Mouse (Mus musculus) neural tube, embryonic 11.5 days (tissue): Measurements from ENCODE around the gene Cdca5. TPM values are rescaled to one million over a fixed set of nuclear protein-coding genes. Genes with fewer than 3 reads are reported as not detected.
"Not testable (repeated sequence)": the region's sequence is repeated elsewhere in the genome, so short reads cannot be mapped to it uniquely, and the experiment has no call there.

Source experiments
- ATAC-seq: fragments of 200-750 bp; cut with Nextera tagmentation; 2 replicates; pipeline ENCODE4 v1.8.0; 2017; ENCODE audit warnings: moderate number of reproducible peaks, mild to moderate bottlenecking, moderate TSS enrichment, moderate library complexity; ENCODE audit not compliant: insufficient read depth, low FRiP score, low TSS enrichment
- DNase-seq: peaks from one replicate; pipeline ENCODE4 v3.0.0-alpha.2; 2015; ENCODE audit warnings: low spot score
- H3K27ac ChIP-seq: fragments of 300-500 bp; sonication (generic); 2 replicates; pipeline ENCODE4 v1.5.1; 2014; ENCODE audit warnings: low read depth, mild to moderate bottlenecking, low read length
- H3K27me3 ChIP-seq: fragments of 300-500 bp; sonication (generic); 2 replicates; pipeline ENCODE4 v1.6.1; 2014; ENCODE audit warnings: mild to moderate bottlenecking, low read length, mixed read lengths; ENCODE audit not compliant: control insufficient read depth, insufficient read depth
- H3K36me3 ChIP-seq: fragments of 300-500 bp; sonication (generic); 2 replicates; pipeline ENCODE4 v1.6.1; 2014; ENCODE audit warnings: mild to moderate bottlenecking, low read length, moderate library complexity, mixed read lengths; ENCODE audit not compliant: control insufficient read depth, insufficient read depth
- H3K4me1 ChIP-seq: fragments of 300-500 bp; sonication (generic); 2 replicates; pipeline ENCODE4 v1.6.1; 2014; ENCODE audit warnings: low read length, mixed read lengths; ENCODE audit not compliant: control insufficient read depth, insufficient read depth
- H3K4me2 ChIP-seq: fragments of 300-500 bp; sonication (generic); 2 replicates; pipeline ENCODE4 v1.6.1; 2014; ENCODE audit warnings: low read depth, mild to moderate bottlenecking, moderate library complexity
- H3K4me3 ChIP-seq: fragments of 300-500 bp; sonication (generic); 2 replicates; pipeline ENCODE4 v1.5.1; 2014; ENCODE audit warnings: low read depth, low read length
- H3K9ac ChIP-seq: fragments of 300-500 bp; sonication (generic); 2 replicates; pipeline ENCODE4 v1.6.1; 2014; ENCODE audit warnings: mild to moderate bottlenecking, low read length
- H3K9me3 ChIP-seq: fragments of 300-500 bp; sonication (generic); 2 replicates; pipeline ENCODE4 v1.6.1; 2016; ENCODE audit warnings: low read length; ENCODE audit not compliant: control insufficient read depth
- WGBS: fragments of 180-500 bp; shearing (Covaris S2); extraction: QIAGEN DNeasy Blood & Tissue Kit; methylation state at CpG from one replicate; pipeline ENCODE4 v1.1.7; 2014; 5-methylcytosine and 5-hydroxymethylcytosine counted together
- polyA plus RNA-seq: library from polyadenylated mRNA; unstranded; fragments of >200 nt; fragmentation: Nextera tagmentation; extraction: Ambion mirVana; gene quantifications from 2 replicates; pipeline ENCODE4 v1.2.1, GENCODE M21; 2014

Cdca5 gene
- polyA plus RNA-seq, 1 experiment from 2014 or later = 48.4 TPM

GRCm38 (mm10) chr19:6126289-6126688, 41.5 kb downstream of the Cdca5 start:
- H3K27me3 ChIP-seq = no peaks in the 10 kb centered on the region
- no peak overlapping the region for H3K4me2 ChIP-seq
- H3K27ac ChIP-seq = no peak overlapping the region
- H3K4me3 ChIP-seq = no peak overlapping the region
- no peaks in the 10 kb centered on the region for H3K4me1 ChIP-seq
- no peak overlapping the region for H3K9ac ChIP-seq
- H3K9me3 ChIP-seq = no peaks in the 10 kb centered on the region; the same call in 1 of the 2 replicates
- ATAC-seq = no peak
- DNase-seq = peak; percentile 39
- H3K36me3 ChIP-seq = no peaks in the 10 kb centered on the region
- WGBS = 24% methylated on average over 4 of the region's 4 CpGs

DNA sequence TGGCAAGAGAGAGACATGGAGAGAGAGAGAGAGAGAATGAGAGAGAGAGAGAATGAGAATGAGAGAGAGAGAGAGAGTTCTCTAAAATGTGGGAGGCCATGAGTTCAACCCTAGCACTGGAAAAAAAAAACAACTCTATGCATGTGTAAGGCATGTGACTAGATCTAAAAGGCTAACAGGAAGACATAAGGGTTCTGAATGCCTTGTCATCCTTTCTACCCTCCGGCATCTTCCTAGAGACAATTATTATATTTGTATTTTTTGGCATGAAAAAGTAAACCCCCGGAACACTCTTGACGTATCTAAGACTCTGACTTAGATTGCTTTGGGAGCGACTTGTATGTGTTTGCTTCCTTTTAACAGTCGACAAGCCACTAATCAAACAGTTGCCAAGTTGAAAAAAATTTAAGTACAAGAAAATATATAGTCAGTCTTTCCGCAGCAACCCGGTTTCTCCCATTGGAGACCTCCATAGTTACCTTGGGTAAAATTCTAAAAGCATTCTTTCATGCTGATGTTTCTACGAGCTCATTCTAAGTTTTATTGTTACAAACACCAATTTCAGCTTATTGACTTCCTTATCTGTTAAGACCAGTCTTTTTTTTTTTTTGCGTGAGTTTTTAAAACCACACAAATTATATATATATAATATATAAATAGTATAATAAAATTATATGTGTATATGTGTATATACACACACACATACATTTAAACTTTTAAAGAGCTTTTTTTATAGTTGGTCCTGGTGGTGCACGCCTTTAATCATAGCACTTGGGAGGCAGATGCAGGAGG, 42.2 kb downstream of the Cdca5 start:
- no peaks in the 10 kb centered on the region for H3K27me3 ChIP-seq
- ATAC-seq (no peak), DNase-seq (no peak)
- no peaks in the 10 kb centered on the region; the same call in 1 of the 2 replicates for H3K9me3 ChIP-seq
- H3K4me3 ChIP-seq = peak overlapping the region; percentile 38
- no peaks in the 10 kb centered on the region for H3K36me3 ChIP-seq
- H3K9ac ChIP-seq = peak overlapping the region; percentile 56; the same call in 1 of the 2 replicates
- no peak overlapping the region for H3K27ac ChIP-seq
- no peaks in the 10 kb centered on the region for H3K4me1 ChIP-seq
- 76% methylated on average over 10 of the region's 10 CpGs for WGBS
- H3K4me2 ChIP-seq = peak overlapping the region; percentile 48

- WGBS = under 1% methylated on average over 32 of the region's 32 CpGs
- H3K4me2 ChIP-seq = peak within 1 kb of the TSS; percentile 48
- ATAC-seq = peak; percentile 81
Measured at GRCm38 (mm10) chr19:6127760-6128341, 43.1 kb downstream of the Cdca5 start, which contains the start of gene Snx15. TSS of gene Snx15 (minus strand) at chr19:6128304.

GRCm38 (mm10) chr19:6130414-6131128, 45.8 kb downstream of the Cdca5 start:
- not testable (repeated sequence) for H3K9ac ChIP-seq, H3K27ac ChIP-seq, H3K36me3 ChIP-seq, H3K4me1 ChIP-seq, H3K27me3 ChIP-seq, H3K4me2 ChIP-seq, ATAC-seq, DNase-seq, H3K9me3 ChIP-seq, H3K4me3 ChIP-seq
- WGBS = 76% methylated on average over 7 of the region's 7 CpGs

More at GRCm38 (mm10) chr19:6127760-6128341, 43.1 kb downstream of the Cdca5 start, which contains the start of gene Snx15:
- Histone ChIP-seq H3K36me3 (no peaks in the 10 kb centered on the region), H3K9ac (peak within 1 kb of the TSS; percentile 56), H3K9me3 (no peaks in the 10 kb centered on the region; the same call in 1 of the 2 replicates), H3K27ac (peak within 1 kb of the TSS; percentile 40; the same call in 1 of the 2 replicates), H3K4me3 (peak within 1 kb of the TSS; percentile 38), H3K27me3 (no peaks in the 10 kb centered on the region), H3K4me1 (no peaks in the 10 kb centered on the region)
- peak; percentile 92 for DNase-seq

GRCm38 (mm10) chr19:6132171-6132827, 47.5 kb downstream of the Cdca5 start:
- H3K4me2 ChIP-seq = no peak overlapping the region
- no peak overlapping the region for H3K27ac ChIP-seq
- H3K4me1 ChIP-seq = no peaks in the 10 kb centered on the region
- H3K27me3 ChIP-seq = no peaks in the 10 kb centered on the region
- DNase-seq = no peak
- no peak overlapping the region; the same call in 1 of the 2 replicates for H3K9ac ChIP-seq
- 86% methylated on average over 7 of the region's 7 CpGs for WGBS
- peaks cover 2% of the 10 kb centered on the region for H3K36me3 ChIP-seq
- H3K4me3 ChIP-seq = no peak overlapping the region
- ATAC-seq = no peak
- H3K9me3 ChIP-seq = no peaks in the 10 kb centered on the region

GRCm38 (mm10) chr19:6133197-6133596, 48.4 kb downstream of the Cdca5 start:
- 69% methylated on average over 1 of the region's 1 CpGs for WGBS
- not testable (repeated sequence) for H3K4me2 ChIP-seq, DNase-seq

GRCm38 (mm10) chr19:6136397-6136796, 51.6 kb downstream of the Cdca5 start:
- 83% methylated on average over 3 of the region's 3 CpGs for WGBS
- H3K9me3 ChIP-seq = no peaks in the 10 kb centered on the region
- no peak overlapping the region for H3K9ac ChIP-seq
- H3K4me1 ChIP-seq = no peaks in the 10 kb centered on the region
- H3K27ac ChIP-seq = no peak overlapping the region
- H3K27me3 ChIP-seq = no peaks in the 10 kb centered on the region
- no peak overlapping the region for H3K4me3 ChIP-seq
- H3K4me2 ChIP-seq = no peak overlapping the region
- DNase-seq (no peak), ATAC-seq (no peak)
- peaks cover 2% of the 10 kb centered on the region for H3K36me3 ChIP-seq

More at GRCm38 (mm10) chr19:6133197-6133596, 48.4 kb downstream of the Cdca5 start:
- H3K9ac ChIP-seq, H3K4me1 ChIP-seq, ATAC-seq, H3K27ac ChIP-seq, H3K36me3 ChIP-seq, H3K9me3 ChIP-seq, H3K4me3 ChIP-seq, H3K27me3 ChIP-seq: not testable (repeated sequence)

GRCm38 (mm10) chr19:6139701-6140100, 54.9 kb downstream of the Cdca5 start:
- Histone ChIP-seq H3K4me3 (peak overlapping the region; percentile 56; the same call in 1 of the 2 replicates), H3K36me3 (peaks cover 2% of the 10 kb centered on the region), H3K4me2 (peak overlapping the region; percentile 70; the same call in 1 of the 2 replicates), H3K9ac (no peak overlapping the region), H3K9me3 (no peaks in the 10 kb centered on the region), H3K27ac (no peak overlapping the region), H3K27me3 (no peaks in the 10 kb centered on the region), H3K4me1 (no peaks in the 10 kb centered on the region)
- DNase-seq (no peak), ATAC-seq (no peak)
- WGBS = 94% methylated on average over 6 of the region's 6 CpGs
